Mouse (Mus musculus) spleen, postnatal 36 days (tissue): ENCODE results near the gene Gm21954.

Source experiments
- DNase-seq, 2 experiments: peaks; one replicate each; pipeline ENCODE4 v3.0.0; 2022; ENCODE audit warnings: low spot score in 2 of 2, mixed read lengths in 1 of 2

The Gm21954 gene

GRCm38 (mm10) chr3:55472110-55472509 is at the start of gene Gm21954:
Gm21954 (minus strand) TSS chr3:55472210.
- DNase-seq, result no peak

GRCm38 (mm10) chr3:55521776-55522175 is 49.8 kb upstream of the Gm21954 start:
- no peak for DNase-seq

- peak; percentile 8 to 22 for DNase-seq
These were observed 48.5 kb upstream of the Gm21954 start for GRCm38 (mm10) chr3:55520240-55521180.

- DNase-seq, result no peak
These were observed 45.5 kb upstream of the Gm21954 start for GRCm38 (mm10) chr3:55517454-55518014.

- no peak for DNase-seq
These were observed 44.0 kb upstream of the Gm21954 start for GRCm38 (mm10) chr3:55515966-55516365.

GRCm38 (mm10) chr3:55511658-55512057 is 39.6 kb upstream of the Gm21954 start:
- DNase-seq, result no peak

- DNase-seq, result no peak
These were observed 38.2 kb upstream of the Gm21954 start for GRCm38 (mm10) chr3:55510198-55510597.

GRCm38 (mm10) chr3:55499298-55499697 is 27.3 kb upstream of the Gm21954 start:
- no peak for DNase-seq

GRCm38 (mm10) chr3:55496462-55496941 is 24.5 kb upstream of the Gm21954 start:
- DNase-seq, result no peak

GRCm38 (mm10) chr3:55495866-55496265 is 23.9 kb upstream of the Gm21954 start:
- DNase-seq, result no peak

- DNase-seq, result no peak
These were observed 23.2 kb upstream of the Gm21954 start for GRCm38 (mm10) chr3:55495231-55495630.

- no peak for DNase-seq
These were observed 22.3 kb upstream of the Gm21954 start for GRCm38 (mm10) chr3:55494348-55494747.

GRCm38 (mm10) chr3:55492021-55492420 is 20.0 kb upstream of the Gm21954 start:
- DNase-seq, result no peak

- DNase-seq, result no peak
These were observed 17.4 kb upstream of the Gm21954 start for GRCm38 (mm10) chr3:55489231-55489990.

- DNase-seq, result no peak
These were observed 11.3 kb upstream of the Gm21954 start for GRCm38 (mm10) chr3:55483328-55483727.

GRCm38 (mm10) chr3:55481140-55481539 is 9.1 kb upstream of the Gm21954 start:
- DNase-seq, result no peak

- DNase-seq, result no peak
These were observed 7.3 kb upstream of the Gm21954 start for GRCm38 (mm10) chr3:55479306-55479705.

GRCm38 (mm10) chr3:55476694-55477093 is 4.7 kb upstream of the Gm21954 start:
- DNase-seq, result no peak

- DNase-seq, result no peak
These were observed 1.1 kb upstream of the Gm21954 start for GRCm38 (mm10) chr3:55473146-55473545.

- no peak for DNase-seq
These were observed 5.7 kb downstream of the Gm21954 start for GRCm38 (mm10) chr3:55466348-55466747.

- DNase-seq, result no peak
These were observed 6.2 kb downstream of the Gm21954 start for GRCm38 (mm10) chr3:55465785-55466184.

- no peak for DNase-seq
These were observed 7.8 kb downstream of the Gm21954 start for GRCm38 (mm10) chr3:55464226-55464625.
